Mouse (Mus musculus): ENCODE results near the gene Astn2.

The Astn2 gene

DNA sequence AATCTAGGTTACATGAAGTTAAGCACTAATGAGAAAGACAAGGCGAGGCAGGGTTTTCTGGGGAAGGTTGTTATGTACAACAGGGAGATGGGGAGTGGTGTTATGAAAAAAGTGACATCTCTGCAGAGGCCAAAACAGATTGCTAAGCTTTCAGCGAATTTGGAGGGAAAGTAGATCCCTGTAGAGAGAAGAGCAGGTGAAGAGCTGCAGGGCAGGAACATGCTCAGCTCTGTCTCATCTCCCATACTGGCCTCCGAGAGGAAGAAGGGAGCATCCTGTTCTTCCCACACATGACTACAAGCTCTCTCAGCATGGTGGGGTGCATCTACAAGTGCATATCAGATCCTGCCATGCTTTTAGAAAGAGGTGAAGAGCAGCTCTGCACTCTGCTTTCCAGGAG lies 245.7 kb downstream of the Astn2 start:
- DNase-seq = no peak

DNA sequence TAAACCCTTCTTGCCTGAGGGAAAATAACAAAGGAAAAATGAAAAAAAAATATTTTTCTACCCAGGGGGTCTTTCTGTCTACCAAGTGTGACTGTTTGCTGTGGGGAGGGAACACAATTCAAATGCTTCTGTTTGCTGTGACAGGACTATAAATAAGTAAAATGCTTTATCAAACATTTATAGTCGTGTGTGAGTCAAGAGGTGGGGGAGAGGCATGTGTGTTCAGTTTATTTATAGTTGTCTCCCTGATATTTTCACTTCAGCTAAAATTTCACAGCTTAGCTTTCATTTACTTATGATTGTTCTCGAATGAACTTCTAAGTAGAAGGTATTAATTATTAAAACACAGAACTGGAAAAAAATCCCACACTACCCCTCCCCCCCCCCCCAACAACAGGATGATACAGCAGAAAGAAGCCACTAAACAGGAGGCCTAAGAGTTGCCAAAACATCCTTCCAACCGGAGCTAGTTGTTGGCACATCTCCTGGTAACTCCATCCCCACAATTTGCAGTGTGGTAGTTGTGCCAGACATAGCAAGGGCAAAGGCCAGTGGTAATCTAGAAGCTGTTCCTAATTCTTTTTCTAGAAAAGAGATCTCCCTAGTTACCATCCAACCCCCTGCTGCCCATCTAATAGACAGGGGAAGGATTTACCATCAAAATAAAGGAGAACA lies 246.8 kb downstream of the Astn2 start:
- no peak for DNase-seq

DNA sequence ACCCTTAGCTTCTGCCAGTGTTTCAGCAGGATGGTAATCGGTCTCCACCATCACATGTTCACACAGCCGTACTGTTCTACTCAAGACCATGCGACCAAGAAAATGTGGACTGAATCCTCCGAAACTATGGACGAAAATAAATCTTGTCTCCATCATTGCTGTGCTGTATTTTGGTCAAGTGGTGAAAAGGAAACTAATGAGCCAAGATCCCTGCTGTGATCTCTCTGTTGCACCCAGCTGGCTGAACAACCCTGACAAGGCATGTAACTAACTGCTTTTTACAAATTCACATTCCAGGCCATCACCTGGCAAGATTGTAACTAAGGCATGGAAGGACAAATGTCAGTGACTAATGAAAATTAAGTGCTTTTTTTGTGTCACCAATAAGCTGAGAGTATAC lies 257.9 kb downstream of the Astn2 start:
- DNase-seq = no peak

DNA sequence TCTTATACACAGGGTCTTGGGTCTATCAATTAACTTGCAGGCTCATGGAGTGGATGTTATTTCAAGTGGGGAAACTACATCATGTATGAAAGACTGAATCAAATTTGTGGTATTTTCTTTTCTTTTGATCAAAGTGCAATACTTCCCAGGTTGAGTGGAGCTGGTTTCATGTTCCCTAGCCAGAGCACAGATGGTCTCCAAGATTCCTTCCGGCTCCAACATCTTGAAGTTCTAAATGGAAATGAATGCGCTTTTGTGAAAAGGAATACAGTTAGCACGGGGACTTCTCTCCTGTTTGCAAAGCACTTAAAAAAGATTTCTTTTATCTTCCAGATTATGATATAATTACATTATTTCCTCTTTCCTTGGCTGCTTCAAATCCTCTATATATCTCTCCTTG lies 278.2 kb downstream of the Astn2 start:
- no peak for DNase-seq

DNA sequence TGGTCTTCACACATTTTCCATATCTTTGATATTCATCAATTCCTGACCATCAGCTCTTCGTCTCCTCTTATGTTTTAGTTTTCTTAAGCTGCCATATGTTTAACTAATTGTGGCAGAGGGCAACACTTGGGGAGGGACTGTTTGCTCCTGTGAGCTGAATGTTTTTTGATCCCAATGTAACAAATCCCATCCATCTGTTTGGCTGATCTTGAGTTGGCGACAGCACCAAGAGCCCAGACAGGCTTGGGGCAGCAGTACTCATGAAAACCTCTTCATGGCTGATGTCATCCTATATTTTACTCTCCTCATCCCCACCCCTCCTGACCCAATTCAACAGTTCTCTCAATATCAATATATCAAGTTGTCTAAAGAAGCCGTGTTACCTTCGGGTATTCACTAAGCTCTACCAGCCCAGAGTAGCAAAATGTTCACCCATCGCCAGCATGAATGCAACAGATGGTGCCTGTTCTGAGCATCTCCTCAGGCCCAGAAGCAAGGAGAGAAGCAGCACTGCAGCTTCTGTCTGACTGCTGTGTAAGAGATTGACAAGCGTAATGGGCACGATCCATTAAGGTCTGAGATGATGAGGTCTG lies 281.5 kb downstream of the Astn2 start:
- DNase-seq = no peak

DNA sequence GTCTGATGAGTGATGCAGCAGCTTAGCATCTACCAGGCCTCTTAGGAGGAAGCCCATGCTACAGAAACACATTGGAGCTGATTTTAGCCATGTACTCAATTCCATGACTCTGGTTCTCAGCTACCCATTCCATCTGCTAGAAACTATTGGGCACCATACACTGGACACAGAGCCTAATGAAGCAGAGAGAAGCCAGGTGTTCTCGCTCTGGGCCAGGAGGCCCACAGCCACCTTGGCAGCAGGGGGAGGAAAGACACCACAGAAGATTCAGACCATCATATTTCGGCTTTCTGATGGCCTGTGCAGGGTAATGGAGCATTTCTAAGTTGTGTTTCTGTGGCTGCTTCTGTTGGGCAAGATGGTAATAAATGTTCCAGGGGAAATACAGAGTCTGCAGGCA lies 290.2 kb downstream of the Astn2 start:
- DNase-seq = no peak

DNA sequence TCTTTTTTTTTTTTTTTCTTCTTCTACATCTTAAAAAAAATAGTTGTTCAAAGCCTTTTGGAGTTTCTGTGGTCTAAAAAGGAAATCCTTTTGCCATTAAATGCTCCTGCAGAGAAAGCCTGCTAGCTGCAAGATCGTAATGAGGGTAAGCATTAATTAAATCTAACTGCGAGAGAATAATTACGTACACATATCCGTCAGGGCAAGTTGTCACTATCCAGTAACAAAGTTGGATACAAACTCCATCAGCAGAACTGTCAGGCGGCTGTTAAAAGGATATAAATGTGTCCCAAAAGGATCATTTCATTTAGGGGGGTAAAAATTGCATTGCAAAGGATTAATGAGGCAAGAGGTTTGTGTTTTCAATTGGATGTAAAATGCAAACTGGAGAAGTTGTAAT lies 302.4 kb downstream of the Astn2 start:
- no peak for DNase-seq

DNA sequence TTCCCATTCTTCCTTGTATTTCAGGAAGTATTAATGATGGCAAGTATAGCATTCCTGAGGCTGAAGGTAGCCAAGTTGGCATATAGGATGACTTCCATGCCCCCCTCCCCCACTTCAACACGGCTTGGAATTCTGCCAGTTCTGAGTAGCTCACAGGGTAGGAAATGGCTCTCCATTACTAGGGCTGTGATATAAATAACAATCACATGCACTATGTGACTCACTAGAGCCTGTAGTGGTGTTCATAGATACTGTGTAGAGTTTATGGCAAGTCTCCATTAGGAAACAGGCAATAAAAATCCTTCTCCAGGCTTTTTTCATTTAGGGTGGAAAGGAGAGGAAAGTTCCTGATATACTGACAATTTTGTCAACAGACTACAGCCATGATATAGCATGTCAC lies 306.8 kb downstream of the Astn2 start:
- DNase-seq = no peak

DNA sequence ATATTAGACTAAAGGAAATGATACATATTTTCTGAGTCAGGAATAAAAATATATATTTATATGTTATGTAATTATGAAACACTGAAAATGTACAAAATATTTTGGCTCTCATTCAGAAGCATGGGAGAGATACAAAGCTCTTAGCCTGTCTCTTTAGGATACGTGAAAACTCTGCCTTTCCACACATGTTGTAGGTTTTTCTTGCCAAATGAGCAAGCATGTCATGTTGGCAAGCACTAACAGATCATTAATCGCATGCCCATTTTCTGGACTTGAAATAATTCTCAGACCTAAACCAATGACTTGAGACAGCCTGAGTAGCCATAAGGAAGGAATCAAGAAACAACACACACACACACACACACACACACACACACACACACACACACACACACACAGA lies 308.3 kb downstream of the Astn2 start:
- no peak for DNase-seq

DNA sequence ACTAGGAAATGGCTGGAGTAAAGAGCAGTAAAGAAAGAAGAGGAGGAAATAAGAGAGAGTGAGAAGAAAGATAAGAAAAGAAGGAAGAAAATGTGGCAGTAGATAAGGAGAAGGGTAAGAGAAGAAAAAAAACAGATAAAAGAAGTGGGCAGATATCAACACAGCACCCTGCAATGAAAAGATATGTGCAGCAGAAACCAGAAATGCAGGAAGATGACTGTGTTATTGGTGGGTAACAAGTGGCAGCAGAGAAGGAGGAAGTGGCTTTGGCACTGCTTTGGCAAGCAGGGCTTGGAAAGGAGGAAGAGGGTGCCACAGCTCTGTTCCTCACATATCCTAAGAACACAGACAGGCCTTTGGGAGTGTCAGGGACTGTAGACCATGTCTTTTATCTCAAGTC lies 347.2 kb downstream of the Astn2 start:
- DNase-seq = no peak

DNA sequence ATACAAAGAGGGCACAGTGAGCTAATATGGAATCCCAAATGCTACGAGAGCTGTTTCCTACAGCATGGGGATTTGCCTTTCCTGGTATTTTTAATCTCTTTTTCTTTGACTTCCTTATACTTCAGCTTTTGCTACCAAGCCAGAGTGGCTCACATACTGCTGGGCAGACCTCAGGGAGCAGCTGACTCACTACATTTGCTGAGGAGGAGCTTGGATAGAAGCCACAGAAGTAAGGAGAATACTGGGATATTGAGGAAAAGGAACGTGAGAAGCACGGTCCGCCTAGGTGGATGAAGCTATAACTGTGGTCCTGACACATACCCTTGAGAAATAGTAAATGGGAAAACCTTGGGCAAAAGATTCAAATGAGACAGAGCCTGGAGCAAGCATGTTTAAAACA lies 348.7 kb downstream of the Astn2 start:
- no peak for DNase-seq

DNA sequence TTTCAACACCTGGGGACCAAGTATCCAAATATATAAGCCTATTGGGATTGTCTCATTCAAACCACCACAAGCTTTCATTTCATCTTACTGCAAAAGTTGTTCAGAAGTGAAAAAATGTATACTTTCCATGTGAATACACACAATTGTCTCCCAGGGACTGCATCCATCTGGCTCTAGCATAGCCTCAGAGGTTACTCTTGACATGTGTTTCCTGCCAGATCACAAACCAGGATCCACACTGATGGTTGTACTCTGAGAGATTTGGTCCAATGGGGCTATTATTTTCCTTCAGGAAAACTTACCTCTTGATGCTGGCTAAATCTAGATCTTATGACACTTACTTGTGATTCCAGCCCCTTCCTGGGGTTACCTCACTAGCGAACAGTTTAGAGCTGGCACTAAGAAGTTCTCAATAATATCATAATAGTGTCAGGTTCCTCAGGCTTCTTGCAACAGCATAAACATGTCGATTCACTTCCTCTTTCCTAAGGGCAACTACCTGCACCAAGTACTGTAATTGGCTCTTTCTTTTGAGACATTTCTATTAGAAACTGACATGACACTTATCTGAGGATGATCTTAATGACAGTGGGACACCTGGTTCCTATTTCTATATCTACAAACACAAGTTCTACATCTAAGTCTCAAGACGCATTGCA lies 361.3 kb downstream of the Astn2 start:
- no peak for DNase-seq

DNA sequence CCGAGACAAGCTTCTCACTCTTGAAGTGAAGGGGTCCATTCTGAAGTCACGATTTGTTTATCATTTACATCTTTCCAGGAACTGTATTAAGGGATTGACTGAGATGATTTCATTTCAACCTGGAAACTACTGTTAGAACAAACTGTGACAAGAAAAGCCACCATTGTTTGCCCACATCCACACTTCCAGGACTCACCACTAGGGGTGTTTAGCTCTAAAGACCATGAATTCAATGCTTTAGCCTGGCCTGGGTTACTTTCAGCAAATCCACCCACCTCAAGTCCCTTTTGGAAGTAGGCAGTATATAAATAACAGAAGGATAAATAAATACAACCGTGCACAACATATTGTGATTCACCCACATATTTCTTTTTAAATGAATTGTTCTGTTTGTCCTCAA lies 370.6 kb downstream of the Astn2 start:
- no peak for DNase-seq

DNA sequence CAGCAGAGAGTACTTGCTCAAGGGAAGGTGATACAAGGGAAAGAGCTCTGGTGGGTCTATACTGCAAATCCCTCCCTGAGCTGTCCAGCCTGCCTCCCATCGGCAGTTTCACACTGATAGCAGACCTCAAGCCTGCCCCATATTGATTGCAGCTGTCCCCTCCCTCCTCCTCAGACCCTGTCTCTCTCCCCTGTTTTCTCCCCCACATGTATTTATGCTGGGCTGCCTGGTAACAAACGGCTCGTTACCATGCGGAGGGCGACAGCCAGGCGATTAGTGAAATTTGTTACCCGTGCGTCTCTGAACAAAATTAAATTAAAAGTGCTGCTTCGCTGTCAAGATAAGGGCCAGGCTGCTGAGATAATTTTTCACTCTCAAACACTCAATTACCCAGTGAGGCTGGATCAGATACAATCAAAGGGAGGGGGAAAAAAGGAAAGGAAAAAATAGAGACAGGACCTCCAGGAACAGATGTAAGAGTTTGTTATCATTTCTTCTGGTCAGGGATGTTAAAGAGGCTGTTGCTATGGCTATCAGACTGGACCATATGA lies 373.0 kb downstream of the Astn2 start:
- no peak for DNase-seq

DNA sequence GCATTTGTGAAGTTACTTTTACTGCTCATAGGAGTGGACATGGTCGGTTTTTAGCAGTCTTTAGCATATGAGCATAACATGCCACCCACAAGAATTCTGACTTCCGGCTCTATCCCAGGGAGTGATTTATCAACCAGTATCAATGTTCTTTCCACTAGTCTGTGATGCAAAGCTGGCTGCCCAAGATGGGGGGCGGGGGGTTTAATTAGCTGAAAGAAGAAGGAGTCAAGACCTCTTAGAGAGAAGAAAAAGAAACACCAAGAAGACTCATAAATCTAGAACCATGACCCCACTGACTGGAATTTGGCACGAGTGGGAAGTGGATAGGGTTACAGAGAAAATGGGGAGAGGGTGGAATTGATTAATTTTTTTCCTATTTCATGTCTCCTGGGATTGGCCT lies 374.5 kb downstream of the Astn2 start:
- DNase-seq = no peak

DNA sequence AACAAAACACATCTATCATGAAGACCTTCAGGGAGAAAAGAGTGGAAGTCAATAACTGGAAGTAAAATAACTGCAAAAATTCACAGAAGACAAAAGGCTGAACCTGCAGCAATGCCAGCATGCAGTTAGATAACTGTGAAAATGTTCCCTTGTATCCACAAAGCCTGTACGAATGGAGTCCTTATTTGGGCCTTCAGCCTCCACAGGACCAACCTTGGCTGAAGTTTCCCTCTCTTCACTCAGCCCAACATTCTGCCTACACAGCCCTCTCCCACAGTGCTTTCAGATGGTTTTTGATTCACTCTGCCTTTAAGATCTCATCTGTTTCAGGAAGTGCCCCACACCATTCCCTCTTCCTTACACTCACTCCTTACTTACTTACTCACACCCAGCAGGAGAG lies 376.5 kb downstream of the Astn2 start:
- DNase-seq = no peak

DNA sequence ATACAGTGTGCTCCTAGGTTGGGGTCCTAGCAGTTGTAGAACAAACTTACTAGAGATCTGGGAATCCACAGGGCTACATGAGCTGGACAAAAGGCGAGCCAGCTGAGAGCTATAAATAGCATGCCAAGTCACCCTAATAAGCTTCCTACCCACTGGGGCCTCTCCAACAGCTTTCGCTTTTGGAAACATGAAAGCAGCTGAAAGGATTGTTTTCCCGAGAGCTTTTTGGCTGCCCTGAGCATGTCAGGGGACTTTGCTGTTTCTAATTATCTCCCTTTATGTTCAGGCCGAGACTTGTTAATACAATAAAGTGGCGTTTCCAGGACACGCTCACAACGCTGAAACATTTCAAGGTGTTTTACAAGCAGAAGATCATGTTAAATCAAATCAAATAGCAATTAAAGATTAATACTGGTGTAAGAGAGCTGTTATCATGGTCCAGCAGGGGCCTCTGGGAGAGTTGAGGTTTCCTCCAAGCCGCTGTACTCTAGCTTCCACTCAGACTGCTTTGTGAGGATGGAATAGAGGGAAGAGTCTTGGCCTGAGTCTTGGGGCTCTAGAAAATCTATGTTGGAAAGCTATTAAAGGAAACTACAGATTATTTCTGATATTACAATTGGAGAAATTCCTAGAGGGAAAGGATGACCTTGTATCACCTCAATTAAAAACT lies 378.9 kb downstream of the Astn2 start:
- no peak for DNase-seq

DNA sequence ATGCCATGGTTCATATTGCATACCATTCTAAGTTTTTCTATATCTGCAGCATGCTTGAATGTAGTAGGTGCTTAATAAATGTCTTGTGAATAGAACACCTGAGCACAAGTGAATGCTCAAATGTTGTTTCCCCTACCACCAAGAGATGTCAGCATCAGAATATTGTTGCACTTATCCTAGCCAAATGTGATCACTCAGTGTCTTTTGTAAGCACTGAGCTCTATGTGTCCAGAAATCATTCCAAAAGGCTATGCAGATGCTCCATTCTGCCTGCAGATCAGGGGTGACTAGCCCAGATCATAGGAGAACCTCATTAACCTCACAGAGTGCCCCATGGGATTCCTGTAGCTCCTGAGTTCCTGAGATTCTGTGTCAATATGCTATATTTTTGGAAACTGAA lies 401.5 kb downstream of the Astn2 start:
- DNase-seq = no peak

DNA sequence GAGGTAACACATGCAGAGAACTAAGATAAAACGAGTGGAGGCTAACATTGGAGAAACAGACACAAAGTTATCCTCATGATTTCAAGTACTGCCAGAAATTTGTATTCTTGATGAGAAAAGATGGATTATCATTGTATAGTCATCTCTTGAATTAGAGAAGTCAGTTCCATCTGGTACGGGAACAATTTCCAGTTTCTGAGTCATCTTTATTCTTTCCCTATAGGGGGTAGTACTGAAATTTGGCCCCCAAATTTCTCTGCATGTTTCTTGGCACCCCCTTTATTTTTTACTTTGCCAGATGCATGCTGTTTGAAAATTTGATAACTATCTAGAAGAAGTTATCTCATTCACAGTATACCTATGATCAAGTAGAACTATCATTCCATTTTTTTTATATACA lies 420.8 kb downstream of the Astn2 start:
- DNase-seq = no peak

DNA sequence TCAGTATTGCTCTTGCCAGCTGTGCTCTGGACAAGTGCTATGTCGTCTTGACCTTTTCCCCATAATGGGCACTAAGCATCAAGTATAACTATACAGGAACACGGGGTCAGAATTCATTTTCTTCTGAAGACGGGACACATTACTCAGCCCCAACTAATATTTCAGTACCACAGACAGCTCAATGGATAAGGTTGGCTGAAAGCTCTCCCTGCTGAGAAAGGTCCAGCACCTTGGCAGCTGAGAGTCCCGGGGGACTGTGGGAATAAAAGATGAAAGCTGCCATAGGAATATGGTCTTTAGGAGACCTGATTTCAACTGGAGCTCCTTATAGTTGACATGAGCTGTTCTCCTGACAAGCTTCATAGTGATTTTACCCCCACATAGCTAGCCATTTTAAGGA lies 421.5 kb downstream of the Astn2 start:
- DNase-seq = no peak

DNA sequence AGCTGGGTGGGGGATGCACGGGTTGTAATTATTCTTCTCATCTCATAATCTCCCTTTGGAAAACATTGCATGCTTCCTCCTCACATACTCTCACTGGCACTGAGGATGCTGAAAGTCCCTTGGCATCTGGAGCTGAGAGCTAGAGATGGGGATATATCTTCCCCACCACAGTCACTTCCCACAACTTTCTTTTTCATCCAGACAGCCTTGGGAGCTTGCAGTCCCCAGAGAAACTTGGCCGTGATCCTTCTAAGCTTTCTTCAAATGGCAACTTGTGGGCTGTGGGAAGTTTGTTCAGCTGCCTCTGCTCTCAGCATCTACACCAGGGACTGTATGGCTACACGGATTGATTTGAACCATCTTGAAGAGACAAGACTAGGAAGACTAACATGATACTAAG lies 428.2 kb downstream of the Astn2 start:
- no peak for DNase-seq

DNA sequence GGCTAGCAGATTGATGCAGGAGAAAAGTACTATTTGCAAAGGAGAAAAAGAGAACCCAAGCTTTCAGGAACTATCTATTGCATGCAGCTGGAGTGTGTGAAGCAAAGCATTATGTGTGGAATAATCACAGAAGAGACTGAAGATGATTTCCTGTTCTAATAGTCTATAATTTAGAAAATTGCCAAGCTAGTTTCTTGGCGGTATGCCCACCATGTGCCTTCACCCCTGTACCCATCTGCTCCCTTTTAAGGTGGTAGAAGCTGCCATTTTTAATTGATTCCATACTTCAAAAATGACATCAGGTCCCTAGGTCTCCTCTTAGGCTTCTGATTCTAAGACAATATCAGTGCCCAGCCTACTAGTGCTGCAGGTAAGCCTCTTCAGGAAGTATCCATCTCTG lies 432.0 kb downstream of the Astn2 start:
- DNase-seq = no peak

DNA sequence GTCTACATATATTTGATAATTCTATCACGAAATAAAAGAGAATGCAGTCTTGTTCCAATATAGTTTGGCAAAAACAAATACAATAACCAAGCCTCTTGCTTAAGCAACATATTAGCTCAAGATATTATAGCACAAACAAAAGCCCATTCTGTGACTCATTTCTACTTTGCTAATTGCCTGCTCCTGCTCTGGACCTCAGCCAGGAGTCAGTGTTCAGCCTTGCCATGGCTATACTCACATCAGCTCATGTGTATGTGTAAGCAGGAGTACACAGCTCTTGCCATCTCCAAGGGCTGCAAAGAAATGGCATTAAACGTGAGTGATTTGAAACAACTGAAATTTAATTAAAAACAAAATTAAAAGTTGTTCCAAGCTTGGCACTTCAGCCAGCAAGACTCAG lies 435.1 kb downstream of the Astn2 start:
- DNase-seq = no peak

DNA sequence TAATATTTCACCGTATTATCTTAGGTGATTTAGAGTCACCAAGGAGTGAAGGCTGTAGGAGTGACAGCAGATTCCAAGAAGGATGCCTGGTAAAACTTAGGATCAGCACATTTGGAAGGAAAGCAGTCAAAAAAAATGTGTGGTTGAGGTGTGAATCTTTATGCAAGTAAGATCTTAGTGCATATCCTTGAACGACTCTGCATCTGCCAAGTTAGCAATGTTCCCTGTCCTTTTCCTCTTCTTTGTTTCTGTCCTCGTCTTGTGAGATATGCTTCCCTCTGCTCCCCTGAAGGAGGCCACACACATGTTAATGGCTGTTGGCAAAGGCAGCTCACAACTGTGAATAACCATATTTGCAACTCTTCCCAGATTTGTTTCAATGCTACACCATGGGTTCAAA lies 439.8 kb downstream of the Astn2 start:
- no peak for DNase-seq

Measured in liver (tissue).